ENCODE assay signal across 26 mouse cellular contexts in genomic region chr14:100960198-100960597, GRCm38 (mm10).
DNase-seq lines count a peak whose midpoint lies in the region; ATAC-seq and TF ChIP-seq lines count a peak whose summit lies in the region.
"Had no signal": no experiment of that assay in that cellular context is flagged by ENCODE, and none has a peak within 500 bp of the region (broad histone marks: within the 10 kb centered on the region; RNA-seq: fewer than 3 reads in every experiment).

No protein-coding gene starts in this region.

- no peak overlapping the region for H3K9ac ChIP-seq in heart, adult 2 months (ENCODE audit: low read depth, low read length)
- H3K9ac ChIP-seq in midbrain, postnatal 0 days (replicated peaks; ENCODE audit: low read length, poor library complexity, severe bottlenecking) = no peak overlapping the region
- H3K9ac ChIP-seq in midbrain, embryonic 14.5 days (replicated peaks; ENCODE audit: low read length) = no peak overlapping the region
- H3K9ac ChIP-seq: embryonic facial prominence, embryonic 12.5 days; embryonic facial prominence, embryonic 15.5 days; heart, embryonic 13.5 days; hindbrain, embryonic 12.5 days; hindbrain, embryonic 15.5 days; intestine, embryonic 15.5 days had no signal

- no peak overlapping the region for H3K4me2 ChIP-seq in midbrain, postnatal 0 days (ENCODE audit: low read depth, low read length, poor library complexity, severe bottlenecking)
- H3K4me2 ChIP-seq in midbrain, embryonic 14.5 days (ENCODE audit: low read length) = no peak overlapping the region
- H3K4me2 ChIP-seq: embryonic facial prominence, embryonic 12.5 days; embryonic facial prominence, embryonic 15.5 days; heart, embryonic 13.5 days; hindbrain, embryonic 12.5 days; hindbrain, embryonic 15.5 days; intestine, embryonic 15.5 days had no signal

- TF ChIP-seq CTCF in heart, adult 2 months (IDR thresholded peaks at IDR 0.05) = peak; percentile 32
- TF ChIP-seq CTCF in midbrain, postnatal 0 days (IDR thresholded peaks at IDR 0.05) = peak; percentile 21; the same call in 1 of the 2 replicates

- intact Hi-C loops in heart, adult 2 months (cut with DNase I) = no loop called here
- intact Hi-C loops in heart, postnatal 36 days (cut with DNase I) = no loop called here

- DNase-seq in embryo, embryonic 10 days (ENCODE audit: low spot score) = peak; percentile 2
- no peak for DNase-seq in embryo, embryonic 10.5 days (ENCODE audit: low spot score)
- no peak for DNase-seq in heart, adult 2 months
- DNase-seq in heart, postnatal 36 days = no peak
- no peak for DNase-seq in midbrain, postnatal 0 days (ENCODE audit: low spot score)
- no peak for DNase-seq in midbrain, embryonic 14.5 days
- DNase-seq: adrenal gland, postnatal 10 days; adrenal gland, postnatal 36 days; cerebellum, adult 11 months; cerebellum, adult 8-10 months; cerebellum, postnatal 10 days; cerebellum, postnatal 36 days; gastrocnemius, postnatal 25 days; heart, adult 18-20 months; heart, postnatal 14 days; kidney, adult 11 months had no signal

- no peak for TF ChIP-seq POLR2A in heart, adult 2 months (IDR thresholded peaks at IDR 0.05; ENCODE audit: insufficient read depth, low read depth, low read length)

- TF ChIP-seq EP300 in heart, adult 2 months (IDR thresholded peaks at IDR 0.05; ENCODE audit: insufficient read depth, low read depth, low read length) = no peak

- no peaks in the 10 kb centered on the region for H3K4me1 ChIP-seq in heart, adult 2 months (ENCODE audit: control insufficient read depth, insufficient read depth, low read length)
- no peaks in the 10 kb centered on the region for H3K4me1 ChIP-seq in midbrain, postnatal 0 days (ENCODE audit: insufficient read depth, low read length)
- H3K4me1 ChIP-seq in midbrain, embryonic 14.5 days (ENCODE audit: control insufficient read depth, insufficient read depth, low read length) = no peaks in the 10 kb centered on the region
- H3K4me1 ChIP-seq: embryonic facial prominence, embryonic 12.5 days; embryonic facial prominence, embryonic 15.5 days; heart, embryonic 10.5 days; heart, embryonic 13.5 days; hindbrain, embryonic 12.5 days; hindbrain, embryonic 15.5 days; intestine, embryonic 15.5 days had no signal

- ATAC-seq in midbrain, postnatal 0 days (ENCODE audit: low FRiP score) = no peak
- ATAC-seq in midbrain, embryonic 14.5 days (ENCODE audit: low FRiP score, low TSS enrichment) = no peak
- ATAC-seq: forebrain, embryonic 14.5 days; intestine, embryonic 15.5 days; Patski had no signal

- no peak overlapping the region for H3K27ac ChIP-seq in heart, adult 2 months
- H3K27ac ChIP-seq in midbrain, postnatal 0 days (ENCODE audit: low read depth, low read length) = no peak overlapping the region
- H3K27ac ChIP-seq in midbrain, embryonic 14.5 days (replicated peaks; ENCODE audit: low read depth, low read length) = no peak overlapping the region
- H3K27ac ChIP-seq: embryonic facial prominence, embryonic 12.5 days; embryonic facial prominence, embryonic 15.5 days; heart, embryonic 10.5 days; heart, embryonic 13.5 days; hindbrain, embryonic 12.5 days; hindbrain, embryonic 15.5 days; intestine, embryonic 15.5 days had no signal

- H3K27me3 ChIP-seq in heart, adult 2 months (ENCODE audit: control insufficient read depth, insufficient read depth, low read length) = no peaks in the 10 kb centered on the region
- no peaks in the 10 kb centered on the region for H3K27me3 ChIP-seq in midbrain, postnatal 0 days (ENCODE audit: insufficient read depth, low read length)
- H3K27me3 ChIP-seq in midbrain, embryonic 14.5 days (ENCODE audit: control insufficient read depth, insufficient read depth, low read length) = no peaks in the 10 kb centered on the region
- H3K27me3 ChIP-seq: embryonic facial prominence, embryonic 12.5 days; embryonic facial prominence, embryonic 15.5 days; heart, embryonic 13.5 days; hindbrain, embryonic 12.5 days; hindbrain, embryonic 15.5 days; intestine, embryonic 15.5 days; Patski had no signal

- no peaks in the 10 kb centered on the region for H3K36me3 ChIP-seq in heart, adult 2 months (ENCODE audit: control insufficient read depth, insufficient read depth, low read length)
- H3K36me3 ChIP-seq in midbrain, postnatal 0 days (ENCODE audit: insufficient read depth, low read length) = no peaks in the 10 kb centered on the region
- no peaks in the 10 kb centered on the region for H3K36me3 ChIP-seq in midbrain, embryonic 14.5 days (ENCODE audit: control insufficient read depth, insufficient read depth, low read length)
- H3K36me3 ChIP-seq: embryonic facial prominence, embryonic 12.5 days; embryonic facial prominence, embryonic 15.5 days; G1E; heart, embryonic 10.5 days; heart, embryonic 13.5 days; hindbrain, embryonic 12.5 days; hindbrain, embryonic 15.5 days; intestine, embryonic 15.5 days had no signal

- H3K9me3 ChIP-seq in midbrain, postnatal 0 days (ENCODE audit: low read length) = no peaks in the 10 kb centered on the region
- H3K9me3 ChIP-seq in midbrain, embryonic 14.5 days (ENCODE audit: control insufficient read depth, low read length) = no peaks in the 10 kb centered on the region
- H3K9me3 ChIP-seq: embryonic facial prominence, embryonic 12.5 days; embryonic facial prominence, embryonic 15.5 days; heart, embryonic 10.5 days; heart, embryonic 13.5 days; hindbrain, embryonic 12.5 days; hindbrain, embryonic 15.5 days; intestine, embryonic 15.5 days had no signal

- no peak overlapping the region for H3K4me3 ChIP-seq in heart, adult 2 months
- no peak overlapping the region for H3K4me3 ChIP-seq in midbrain, postnatal 0 days (ENCODE audit: low read depth, low read length)
- H3K4me3 ChIP-seq in midbrain, embryonic 14.5 days (replicated peaks; ENCODE audit: low read depth, low read length) = no peak overlapping the region
- H3K4me3 ChIP-seq: embryonic facial prominence, embryonic 12.5 days; embryonic facial prominence, embryonic 15.5 days; heart, embryonic 10.5 days; heart, embryonic 13.5 days; hindbrain, embryonic 12.5 days; hindbrain, embryonic 15.5 days; intestine, embryonic 15.5 days had no signal

- no peaks in the 10 kb centered on the region for H3K79me2 ChIP-seq in heart, adult 2 months (replicated peaks; ENCODE audit: control insufficient read depth, insufficient read depth, low read length)
